Mouse (Mus musculus): ENCODE data around the gene Ctps. TPM values are rescaled to one million over a fixed set of nuclear protein-coding genes. Genes with fewer than 3 reads are reported as not detected.

The Ctps gene
- total RNA-seq, 2 experiments from 2014 or later: 85.6 to 87.5 TPM

DNA sequence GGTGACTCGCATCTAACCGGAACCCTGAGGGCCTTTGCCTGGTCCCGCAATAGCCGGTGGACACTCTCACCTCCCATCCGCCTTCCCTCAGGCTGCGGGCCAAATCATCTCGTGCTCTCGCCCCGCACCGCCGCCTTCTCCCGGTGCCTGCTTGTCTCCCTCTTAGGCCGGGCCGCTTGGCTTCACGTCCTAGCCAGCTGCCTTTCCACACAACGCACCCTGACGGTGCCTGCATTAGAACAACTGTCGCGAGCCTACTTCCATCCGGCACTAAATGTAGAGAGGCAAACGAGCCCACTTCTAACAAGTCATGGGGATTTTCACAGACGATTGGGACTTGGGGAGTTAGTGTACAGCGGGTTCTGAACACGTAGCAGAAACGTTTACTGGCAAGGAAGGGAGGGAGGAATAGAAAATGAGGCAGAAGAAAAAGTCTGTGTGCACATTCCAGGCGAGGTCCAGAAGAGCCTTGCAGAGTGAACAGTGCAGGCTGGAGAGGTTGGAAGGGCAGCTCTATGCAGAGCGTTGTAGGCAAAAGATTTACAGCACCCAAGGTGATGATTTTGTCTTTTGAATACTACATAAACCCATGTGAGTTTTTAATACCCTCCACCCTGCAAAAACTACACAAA lies 478 bp upstream of the Ctps start:
- DNase-seq: no peak

- peak; percentile 16 for DNase-seq
Measured at GRCm38 (mm10) chr4:120569025-120569424, 1.1 kb downstream of the Ctps start.

GRCm38 (mm10) chr4:120568005-120568404 lies 2.1 kb downstream of the Ctps start:
- peak; percentile 31 for DNase-seq

GRCm38 (mm10) chr4:120565726-120566125 lies 4.3 kb downstream of the Ctps start:
- DNase-seq: no peak

DNA sequence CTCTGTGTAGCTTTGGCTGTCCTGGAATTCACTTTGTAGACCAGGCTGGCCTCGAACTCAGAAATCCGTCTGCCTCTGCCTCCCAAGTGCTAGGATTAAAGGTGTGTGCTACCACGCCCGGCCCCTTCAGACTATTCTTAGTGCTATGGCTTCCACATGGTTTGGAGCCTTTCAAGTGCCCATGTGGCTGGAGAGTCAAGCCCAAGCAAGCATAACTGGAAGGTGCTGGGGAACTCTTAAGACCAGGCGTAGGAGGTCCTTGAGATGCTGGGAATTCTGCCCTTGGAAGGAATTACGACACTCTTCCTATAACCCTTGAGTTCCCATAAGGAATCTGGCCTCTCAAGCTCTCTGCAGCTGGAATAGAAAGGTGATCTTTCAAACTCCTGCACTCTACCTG lies 13.5 kb downstream of the Ctps start:
- no peak for DNase-seq

DNA sequence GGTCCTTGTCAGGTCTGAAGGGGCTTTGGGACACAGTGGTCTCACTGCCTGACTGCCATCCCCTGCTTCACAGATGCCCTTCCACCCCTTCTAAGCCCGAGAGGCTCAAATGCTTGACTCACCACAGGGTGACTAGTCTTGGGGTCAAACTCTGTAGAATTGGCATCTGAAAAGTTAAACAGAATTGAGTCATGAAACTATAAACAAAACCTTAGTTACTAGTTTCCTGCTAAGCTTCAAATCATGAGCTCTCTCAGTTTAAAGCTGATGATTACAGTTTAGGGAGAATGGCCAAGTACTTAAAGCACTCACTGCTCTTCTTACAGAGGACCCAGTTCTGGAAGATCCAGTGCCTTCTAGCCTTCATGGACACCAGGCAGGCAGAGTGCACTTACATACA lies 25.2 kb downstream of the Ctps start:
- DNase-seq: no peak

DNA sequence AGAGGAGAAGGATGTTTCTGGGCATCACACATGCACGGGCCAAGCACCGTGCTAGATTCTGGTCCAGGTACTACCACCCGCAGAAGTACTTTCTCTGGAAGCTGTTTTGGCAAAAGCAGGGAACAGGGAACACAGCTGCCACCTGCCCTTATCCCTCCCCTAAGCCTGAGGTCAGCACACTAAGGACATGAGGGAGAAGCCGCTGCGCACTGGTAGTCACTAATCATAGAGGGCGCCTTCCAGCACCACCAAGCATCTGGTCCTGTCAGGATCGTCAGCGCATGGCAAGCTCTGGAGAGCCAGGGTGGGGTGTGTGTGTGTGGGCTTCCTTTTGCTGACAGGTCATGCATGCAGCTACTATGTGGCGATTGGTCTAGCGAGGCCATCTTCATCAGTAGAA lies 31.4 kb downstream of the Ctps start:
- no peak for DNase-seq

DNA sequence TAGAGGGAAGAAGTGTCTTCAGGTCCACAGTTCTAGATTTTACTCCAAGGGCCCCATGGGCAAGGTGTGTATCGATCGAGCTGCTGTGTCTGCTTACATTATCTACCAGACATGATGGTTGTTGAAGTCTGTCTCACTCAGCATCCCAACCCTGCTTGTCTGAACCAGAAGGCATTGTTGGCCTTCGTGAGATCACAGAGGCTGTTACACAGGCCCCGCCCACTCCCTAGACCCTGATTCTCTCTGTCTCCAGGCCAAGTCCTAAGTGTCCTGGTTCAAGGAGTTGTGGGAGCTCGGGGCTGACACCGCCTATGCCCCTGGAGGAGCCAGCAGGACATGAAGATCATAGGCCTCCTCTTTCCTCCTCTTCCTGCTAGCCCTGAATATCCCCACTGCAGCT lies 38.1 kb downstream of the Ctps start, which contains the start of gene Slfnl1:
Gene Slfnl1, plus strand, starts transcription at position 246 of the 400 bp plus-strand sequence.
- no peak for DNase-seq

- DNase-seq: no peak
Measured at GRCm38 (mm10) chr4:120528171-120528570, 41.9 kb downstream of the Ctps start.

GRCm38 (mm10) chr4:120523092-120523491 lies 47.0 kb downstream of the Ctps start:
- DNase-seq: no peak

- DNase-seq: no peak
Measured at GRCm38 (mm10) chr4:120522351-120522750, 47.7 kb downstream of the Ctps start.

GRCm38 (mm10) chr4:120521761-120522160 lies 48.3 kb downstream of the Ctps start:
- DNase-seq: no peak

GRCm38 (mm10) chr4:120517335-120517734 lies 52.7 kb downstream of the Ctps start:
- no peak for DNase-seq

GRCm38 (mm10) chr4:120516907-120517306 lies 53.2 kb downstream of the Ctps start:
- no peak for DNase-seq

- DNase-seq: no peak
Measured at GRCm38 (mm10) chr4:120516491-120516890, 53.6 kb downstream of the Ctps start.

- DNase-seq: no peak
Measured at GRCm38 (mm10) chr4:120514366-120514765, 55.7 kb downstream of the Ctps start.

- DNase-seq: no peak
Measured at GRCm38 (mm10) chr4:120511203-120511602, 58.9 kb downstream of the Ctps start.

DNA sequence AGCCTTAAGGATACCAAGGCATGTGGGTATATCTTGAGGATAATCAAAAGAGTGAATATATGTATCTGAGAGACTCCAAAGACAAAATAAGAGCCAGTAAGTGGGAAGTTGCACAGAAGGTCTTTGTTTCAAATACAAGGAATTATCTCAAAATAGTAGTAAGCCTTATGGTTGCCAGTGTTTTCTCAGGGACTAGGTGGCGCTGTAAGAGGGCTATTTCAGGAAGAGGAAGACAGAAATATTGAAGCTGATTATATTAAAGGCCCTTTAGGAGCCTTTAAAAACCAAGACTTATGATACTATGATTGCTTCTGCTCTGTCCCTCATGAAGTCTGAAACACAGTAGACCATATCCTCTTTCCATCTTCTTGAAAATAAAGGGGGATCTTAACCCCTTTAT lies 63.1 kb downstream of the Ctps start:
- no peak for DNase-seq

Other genes with a start within 250 kb of the Ctps start
- gene Scmh1, start 165.0 kb downstream of the Ctps start, total RNA-seq (2021): 100 to 1,000 TPM; 104 to 106 TPM
- under 1 TPM; 0.24 to 0.54 TPM for gene Slfnl1, start 38.0 kb downstream of the Ctps start, total RNA-seq (2021)
- not detected for gene Gm8439, start 18.5 kb upstream of the Ctps start, total RNA-seq (2021)
- 10 to 100 TPM; 78.9 to 84.3 TPM for gene Cited4, start 96.3 kb upstream of the Ctps start, total RNA-seq (2021)
- 1 to 10 TPM; 2.7 to 2.9 TPM for gene Kcnq4, start 178.3 kb upstream of the Ctps start, total RNA-seq (2021)